Mouse (Mus musculus) heart, embryonic 15.5 days (tissue): Measurements from ENCODE around the gene Asb5. TPM values are rescaled to one million over a fixed set of nuclear protein-coding genes. Genes with fewer than 3 reads are reported as not detected.
A peak's percentile ranks its signal among the peaks of the same experiment; 100 is the strongest.
"Not testable (repeated sequence)": the region's sequence is repeated elsewhere in the genome, so short reads cannot be mapped to it uniquely, and the experiment has no call there.

Source experiments
- ATAC-seq: fragments of 200-750 bp; cut with Nextera tagmentation; replicated peaks from 2 replicates; pipeline ENCODE4 v1.8.0; 2017; ENCODE audit warnings: low read depth, moderate TSS enrichment; ENCODE audit not compliant: insufficient number of reproducible peaks, insufficient read depth, low FRiP score
- H3K27ac ChIP-seq: fragments of 300-500 bp; sonication (generic); 2 replicates; pipeline ENCODE4 v1.5.1; 2015; ENCODE audit warnings: mild to moderate bottlenecking, inconsistent platforms
- H3K27me3 ChIP-seq: fragments of 300-500 bp; sonication (generic); 2 replicates; pipeline ENCODE4 v1.6.1; 2015; ENCODE audit warnings: inconsistent platforms
- H3K36me3 ChIP-seq: fragments of 300-500 bp; sonication (generic); 2 replicates; pipeline ENCODE4 v1.6.1; 2015; ENCODE audit warnings: mild to moderate bottlenecking, inconsistent platforms
- H3K4me1 ChIP-seq: fragments of 300-500 bp; sonication (generic); replicated peaks from 2 replicates; pipeline ENCODE4 v1.6.1; 2015; ENCODE audit warnings: inconsistent platforms
- H3K4me2 ChIP-seq: fragments of 300-500 bp; sonication (generic); 2 replicates; pipeline ENCODE4 v1.6.1; 2015; ENCODE audit warnings: inconsistent platforms, mild to moderate bottlenecking, moderate library complexity
- H3K4me3 ChIP-seq: fragments of 300-500 bp; sonication (generic); 2 replicates; pipeline ENCODE4 v1.5.1; 2015; ENCODE audit warnings: mild to moderate bottlenecking, inconsistent platforms
- H3K9ac ChIP-seq: fragments of 300-500 bp; sonication (generic); 2 replicates; pipeline ENCODE4 v1.6.1; 2015; ENCODE audit warnings: mild to moderate bottlenecking, inconsistent platforms
- H3K9me3 ChIP-seq: fragments of 300-500 bp; sonication (generic); replicated peaks from 2 replicates; pipeline ENCODE4 v1.6.1; 2016; ENCODE audit warnings: inconsistent platforms
- WGBS: fragments of 180-500 bp; shearing (Covaris S2); methylation state at CpG from one replicate; pipeline ENCODE4 v1.1.7; 2015; ENCODE audit warnings: mixed read lengths; 5-methylcytosine and 5-hydroxymethylcytosine counted together
- polyA plus RNA-seq: library from polyadenylated mRNA; unstranded; fragments of >200 nt; fragmentation: Nextera tagmentation; extraction: Ambion mirVana; gene quantifications from 2 replicates; pipeline ENCODE4 v1.2.1, GENCODE M21; 2015

The Asb5 gene
- polyA plus RNA-seq, 1 experiment from 2014 or later = 4.9 TPM

- no peak overlapping the region for H3K4me3 ChIP-seq
- H3K4me2 ChIP-seq = no peak overlapping the region
- H3K9ac ChIP-seq = no peak overlapping the region
- no peak for ATAC-seq
- 62% methylated on average over 2 of the region's 2 CpGs for WGBS
- no peak overlapping the region for H3K27ac ChIP-seq
- peaks cover 8% of the 10 kb centered on the region for H3K4me1 ChIP-seq
- no peaks in the 10 kb centered on the region for H3K36me3 ChIP-seq
- H3K27me3 ChIP-seq = no peaks in the 10 kb centered on the region
- H3K9me3 ChIP-seq = no peaks in the 10 kb centered on the region
Observed at GRCm38 (mm10) chr8:54596051-54596450, 66.7 kb downstream of the Asb5 start.

- Histone ChIP-seq H3K27me3 (no peaks in the 10 kb centered on the region), H3K36me3 (no peaks in the 10 kb centered on the region), H3K4me3 (no peak overlapping the region), H3K9me3 (no peaks in the 10 kb centered on the region), H3K4me1 (peaks cover 8% of the 10 kb centered on the region), H3K9ac (no peak overlapping the region), H3K27ac (no peak overlapping the region), H3K4me2 (no peak overlapping the region)
- 96% methylated on average over 2 of the region's 2 CpGs for WGBS
- ATAC-seq = no peak
Observed at GRCm38 (mm10) chr8:54596940-54597339, 67.6 kb downstream of the Asb5 start.

- no peaks in the 10 kb centered on the region for H3K36me3 ChIP-seq
- H3K9me3 ChIP-seq = no peaks in the 10 kb centered on the region
- H3K27ac ChIP-seq = no peak overlapping the region
- H3K4me2 ChIP-seq = no peak overlapping the region
- ATAC-seq = no peak
- H3K4me3 ChIP-seq = no peak overlapping the region
- H3K9ac ChIP-seq = no peak overlapping the region
- H3K27me3 ChIP-seq = no peaks in the 10 kb centered on the region
- 82% methylated on average over 2 of the region's 2 CpGs for WGBS
- H3K4me1 ChIP-seq = peaks cover 8% of the 10 kb centered on the region
Observed at GRCm38 (mm10) chr8:54597386-54597785, 68.0 kb downstream of the Asb5 start.

GRCm38 (mm10) chr8:54600671-54601251 is 71.4 kb downstream of the Asb5 start, which contains the start of gene Spata4:
Spata4 (plus strand) TSS chr8:54600781.
- H3K27ac ChIP-seq = peak within 1 kb of the TSS; percentile 12; the same call in 1 of the 2 replicates
- peak within 1 kb of the TSS; percentile 9; the same call in 1 of the 2 replicates for H3K9ac ChIP-seq
- ATAC-seq = peak; percentile 72
- no peaks in the 10 kb centered on the region for H3K36me3 ChIP-seq
- no peaks in the 10 kb centered on the region for H3K27me3 ChIP-seq
- 8% methylated on average over 21 of the region's 21 CpGs for WGBS
- peaks cover 8% of the 10 kb centered on the region for H3K4me1 ChIP-seq
- peak within 1 kb of the TSS; percentile 40 for H3K4me3 ChIP-seq
- H3K4me2 ChIP-seq = peak within 1 kb of the TSS; percentile 66
- H3K9me3 ChIP-seq = no peaks in the 10 kb centered on the region

- ATAC-seq = no peak
Observed at GRCm38 (mm10) chr8:54603440-54603839, 74.1 kb downstream of the Asb5 start.

GRCm38 (mm10) chr8:54609336-54609735 is 80.0 kb downstream of the Asb5 start:
- Histone ChIP-seq H3K36me3 (no peaks in the 10 kb centered on the region), H3K4me1 (peaks cover 13% of the 10 kb centered on the region), H3K4me3 (no peak overlapping the region), H3K4me2 (no peak overlapping the region), H3K9ac (no peak overlapping the region), H3K27me3 (no peaks in the 10 kb centered on the region), H3K9me3 (no peaks in the 10 kb centered on the region), H3K27ac (peak overlapping the region; percentile 84)
- WGBS = 31% methylated on average over 2 of the region's 2 CpGs
- peak; percentile 85; the same call in 1 of the 2 replicates for ATAC-seq

More at GRCm38 (mm10) chr8:54603440-54603839, 74.1 kb downstream of the Asb5 start:
- Histone ChIP-seq H3K27ac (no peak overlapping the region), H3K4me3 (no peak overlapping the region), H3K4me2 (no peak overlapping the region), H3K27me3 (no peaks in the 10 kb centered on the region), H3K9me3 (no peaks in the 10 kb centered on the region), H3K36me3 (no peaks in the 10 kb centered on the region), H3K9ac (no peak overlapping the region), H3K4me1 (peaks cover 10% of the 10 kb centered on the region)
- 74% methylated on average over 4 of the region's 4 CpGs for WGBS

- H3K4me2 ChIP-seq = no peak overlapping the region
- 55% methylated on average over 4 of the region's 4 CpGs for WGBS
- H3K4me1 ChIP-seq = peaks cover 13% of the 10 kb centered on the region
- no peak overlapping the region for H3K9ac ChIP-seq
- no peaks in the 10 kb centered on the region for H3K9me3 ChIP-seq
- no peaks in the 10 kb centered on the region for H3K36me3 ChIP-seq
- no peaks in the 10 kb centered on the region for H3K27me3 ChIP-seq
- ATAC-seq = no peak; the same call in 1 of the 2 replicates
- no peak overlapping the region for H3K4me3 ChIP-seq
- H3K27ac ChIP-seq = peak overlapping the region; percentile 75
Observed at GRCm38 (mm10) chr8:54610238-54610637, 80.9 kb downstream of the Asb5 start.

GRCm38 (mm10) chr8:54616710-54617109 is 87.3 kb downstream of the Asb5 start:
- 71% methylated on average over 17 of the region's 17 CpGs for WGBS
- ATAC-seq, H3K27me3 ChIP-seq, H3K9ac ChIP-seq, H3K9me3 ChIP-seq, H3K36me3 ChIP-seq, H3K4me3 ChIP-seq, H3K27ac ChIP-seq, H3K4me1 ChIP-seq, H3K4me2 ChIP-seq: not testable (repeated sequence)

Other genes starting within 250 kb of the Asb5 start
- 57.0 and 60.7 TPM in 2 replicates for gene Spcs3, start 418 bp downstream of the Asb5 start, polyA plus RNA-seq
- gene Spata4, start 71.2 kb downstream of the Asb5 start, polyA plus RNA-seq = 0.11 TPM in 1 of 2 replicates, not detected in the other